Mouse (Mus musculus) stomach, postnatal 0 days (tissue): Measurements from ENCODE around the gene Cryab.

Experiments
- CTCF ChIP-seq: IDR thresholded peaks from 2 replicates; pipeline ENCODE4 v1.5.1; 2016; ENCODE audit warnings: antibody characterized with exemption, low read depth, mild to moderate bottlenecking, moderate library complexity
- EP300 ChIP-seq: optimal IDR thresholded peaks from 2 replicates; pipeline ENCODE3; 2016; ENCODE audit warnings: antibody characterized with exemption

DNA sequence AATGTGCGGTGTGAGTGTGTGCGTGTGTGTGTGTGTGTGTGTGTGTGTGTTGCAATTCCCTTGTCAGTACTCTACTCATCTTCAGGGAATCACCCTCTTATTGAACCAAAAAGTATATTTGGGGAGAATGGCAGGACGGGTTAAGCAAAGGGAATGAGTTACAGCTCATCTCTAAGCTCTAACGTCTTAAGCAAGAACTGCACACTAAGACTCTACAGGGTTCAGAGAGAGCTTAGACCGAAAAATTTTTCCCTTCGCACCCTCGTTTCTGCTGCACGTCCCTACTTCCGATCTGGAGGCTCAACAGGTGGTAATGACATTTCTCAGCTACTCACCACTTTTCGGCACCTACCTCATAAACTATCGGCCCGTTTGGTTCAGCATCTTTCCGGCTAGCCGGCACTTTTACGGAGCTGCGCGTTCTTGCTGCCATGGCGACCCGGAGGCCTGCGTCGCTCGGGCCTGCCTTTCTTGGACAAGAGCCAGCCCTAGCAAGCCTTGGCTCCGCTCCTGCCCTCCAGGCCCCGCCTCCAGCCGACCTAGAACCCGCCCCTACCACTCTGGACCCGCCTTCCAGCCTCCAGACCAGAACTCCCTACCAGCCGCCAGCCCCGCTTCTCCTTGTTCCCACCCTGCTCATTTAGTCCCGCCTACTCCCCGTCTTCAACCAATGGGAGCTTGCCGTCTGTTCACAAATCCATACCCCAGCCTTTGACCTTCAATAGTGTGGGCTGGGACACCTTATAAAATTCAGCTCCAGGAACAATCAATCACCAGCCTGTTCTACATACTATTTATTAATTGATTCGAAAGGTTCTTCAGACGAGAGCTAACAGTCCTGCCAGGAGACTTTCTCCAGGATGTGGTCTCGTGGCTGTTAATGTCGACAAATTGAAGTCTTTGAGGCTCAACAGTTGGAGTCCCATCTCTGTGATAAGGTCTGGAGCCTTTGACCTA is 11.9 kb upstream of the Cryab start, which contains the start of gene Dixdc1:
- TF ChIP-seq CTCF (0 out of 2 replicates have a peak, but pooled peaks have one; percentile 1), EP300 (no peak)
